Mouse (Mus musculus) midbrain, embryonic 13.5 days (tissue): ENCODE measurements around the gene Stra6. TPM values are rescaled to one million over a fixed set of nuclear protein-coding genes. Genes with fewer than 3 reads are reported as not detected.

Experiments used
- ATAC-seq: fragments of 200-750 bp; cut with Nextera tagmentation; 2 replicates; pipeline ENCODE4 v1.8.0; 2017; ENCODE audit warnings: mild to moderate bottlenecking, moderate TSS enrichment, moderate library complexity
- H3K27ac ChIP-seq: fragments of 300-500 bp; sonication (generic); 2 replicates; pipeline ENCODE4 v1.5.1; 2015; ENCODE audit warnings: inconsistent platforms, mild to moderate bottlenecking, moderate library complexity
- H3K27me3 ChIP-seq: fragments of 300-500 bp; sonication (generic); 2 replicates; pipeline ENCODE4 v1.6.1; 2015; ENCODE audit warnings: mild to moderate bottlenecking, inconsistent platforms
- H3K36me3 ChIP-seq: fragments of 300-500 bp; sonication (generic); 2 replicates; pipeline ENCODE4 v1.6.1; 2015; ENCODE audit warnings: mild to moderate bottlenecking, inconsistent platforms
- H3K4me1 ChIP-seq: fragments of 300-500 bp; sonication (generic); replicated peaks from 2 replicates; pipeline ENCODE4 v1.6.1; 2015; ENCODE audit warnings: inconsistent platforms
- H3K4me2 ChIP-seq: fragments of 300-500 bp; sonication (generic); replicated peaks from 2 replicates; pipeline ENCODE4 v1.6.1; 2015; ENCODE audit warnings: moderate library complexity, mild to moderate bottlenecking, inconsistent platforms
- H3K4me3 ChIP-seq: fragments of 300-500 bp; sonication (generic); replicated peaks from 2 replicates; pipeline ENCODE4 v1.5.1; 2015; ENCODE audit warnings: mild to moderate bottlenecking, inconsistent platforms
- H3K9ac ChIP-seq: fragments of 300-500 bp; sonication (generic); replicated peaks from 2 replicates; pipeline ENCODE4 v1.6.1; 2015; ENCODE audit warnings: mild to moderate bottlenecking, inconsistent platforms
- H3K9me3 ChIP-seq: fragments of 300-500 bp; sonication (generic); 2 replicates; pipeline ENCODE4 v1.6.1; 2016; ENCODE audit warnings: mild to moderate bottlenecking, inconsistent platforms
- WGBS: fragments of 180-500 bp; shearing (Covaris S2); methylation state at CpG from one replicate; pipeline ENCODE4 v1.1.7; 2015; 5-methylcytosine and 5-hydroxymethylcytosine counted together
- polyA plus RNA-seq: library from polyadenylated mRNA; unstranded; fragments of >200 nt; fragmentation: Nextera tagmentation; extraction: Ambion mirVana; gene quantifications from 2 replicates; pipeline ENCODE4 v1.2.1, GENCODE M21; 2015

Stra6 gene
- polyA plus RNA-seq, 1 experiment from 2014 or later = 9.9 TPM

GRCm38 (mm10) chr9:58162173-58162572 is 98.6 kb downstream of the Stra6 start:
- H3K4me3 ChIP-seq = no peak overlapping the region
- WGBS = 83% methylated on average over 3 of the region's 3 CpGs
- no peak for ATAC-seq
- H3K9ac ChIP-seq = no peak overlapping the region
- no peaks in the 10 kb centered on the region for H3K27me3 ChIP-seq
- H3K36me3 ChIP-seq = no peaks in the 10 kb centered on the region
- H3K4me1 ChIP-seq = peaks cover 14% of the 10 kb centered on the region
- no peak overlapping the region for H3K4me2 ChIP-seq
- no peak overlapping the region for H3K27ac ChIP-seq
- H3K9me3 ChIP-seq = no peaks in the 10 kb centered on the region

GRCm38 (mm10) chr9:58163146-58163545 is 99.6 kb downstream of the Stra6 start:
- Histone ChIP-seq H3K9me3 (no peaks in the 10 kb centered on the region), H3K27ac (no peak overlapping the region), H3K36me3 (no peaks in the 10 kb centered on the region), H3K9ac (no peak overlapping the region), H3K4me1 (peaks cover 9% of the 10 kb centered on the region), H3K4me2 (no peak overlapping the region), H3K4me3 (no peak overlapping the region), H3K27me3 (no peaks in the 10 kb centered on the region)
- 76% methylated on average over 5 of the region's 5 CpGs for WGBS
- ATAC-seq = no peak

- no peak overlapping the region for H3K4me3 ChIP-seq
- H3K4me2 ChIP-seq = no peak overlapping the region
- peaks cover 7% of the 10 kb centered on the region for H3K4me1 ChIP-seq
- ATAC-seq = no peak
- no peaks in the 10 kb centered on the region for H3K9me3 ChIP-seq
- H3K36me3 ChIP-seq = no peaks in the 10 kb centered on the region
- WGBS = 85% methylated on average over 1 of the region's 1 CpGs
- no peaks in the 10 kb centered on the region for H3K27me3 ChIP-seq
- H3K9ac ChIP-seq = no peak overlapping the region
- H3K27ac ChIP-seq = no peak overlapping the region
These were observed 102.2 kb downstream of the Stra6 start for GRCm38 (mm10) chr9:58165779-58166178.

GRCm38 (mm10) chr9:58168880-58169279 is 105.3 kb downstream of the Stra6 start:
- Histone ChIP-seq H3K9ac (no peak overlapping the region), H3K4me3 (no peak overlapping the region), H3K4me2 (no peak overlapping the region), H3K36me3 (no peaks in the 10 kb centered on the region), H3K4me1 (peaks cover 7% of the 10 kb centered on the region), H3K27me3 (no peaks in the 10 kb centered on the region), H3K27ac (no peak overlapping the region), H3K9me3 (no peaks in the 10 kb centered on the region)
- WGBS = 69% methylated on average over 3 of the region's 3 CpGs
- no peak for ATAC-seq

- no peak for ATAC-seq
- Histone ChIP-seq H3K27ac (no peak overlapping the region), H3K4me3 (no peak overlapping the region), H3K4me2 (no peak overlapping the region), H3K36me3 (no peaks in the 10 kb centered on the region), H3K9me3 (no peaks in the 10 kb centered on the region), H3K9ac (no peak overlapping the region), H3K27me3 (no peaks in the 10 kb centered on the region), H3K4me1 (peaks cover 7% of the 10 kb centered on the region)
- 89% methylated on average over 6 of the region's 6 CpGs for WGBS
These were observed 105.8 kb downstream of the Stra6 start for GRCm38 (mm10) chr9:58169426-58169825.

GRCm38 (mm10) chr9:58172863-58173262 is 109.3 kb downstream of the Stra6 start:
- Histone ChIP-seq H3K4me1 (peaks cover 16% of the 10 kb centered on the region), H3K9me3 (no peaks in the 10 kb centered on the region), H3K4me3 (no peak overlapping the region), H3K36me3 (no peaks in the 10 kb centered on the region), H3K4me2 (no peak overlapping the region), H3K27me3 (no peaks in the 10 kb centered on the region), H3K27ac (no peak overlapping the region), H3K9ac (no peak overlapping the region)
- 66% methylated on average over 2 of the region's 2 CpGs for WGBS
- no peak for ATAC-seq

- ATAC-seq = peak; percentile 62
- 33% methylated on average over 5 of the region's 5 CpGs for WGBS
These were observed 111.2 kb downstream of the Stra6 start for GRCm38 (mm10) chr9:58174818-58175251.

GRCm38 (mm10) chr9:58175745-58176487 is 112.3 kb downstream of the Stra6 start:
- H3K4me2 ChIP-seq = no peak overlapping the region
- no peaks in the 10 kb centered on the region for H3K9me3 ChIP-seq
- no peaks in the 10 kb centered on the region for H3K36me3 ChIP-seq
- H3K4me1 ChIP-seq = peaks cover 9% of the 10 kb centered on the region; the same call in 1 of the 2 replicates
- ATAC-seq = no peak
- no peak overlapping the region; the same call in 1 of the 2 replicates for H3K27ac ChIP-seq
- WGBS = 47% methylated on average over 5 of the region's 5 CpGs
- no peak overlapping the region for H3K9ac ChIP-seq
- no peaks in the 10 kb centered on the region for H3K27me3 ChIP-seq
- H3K4me3 ChIP-seq = no peak overlapping the region

More at GRCm38 (mm10) chr9:58174818-58175251, 111.2 kb downstream of the Stra6 start:
- Histone ChIP-seq H3K9ac (no peak overlapping the region), H3K36me3 (no peaks in the 10 kb centered on the region), H3K27me3 (no peaks in the 10 kb centered on the region), H3K27ac (peak overlapping the region; percentile 39; the same call in 1 of the 2 replicates), H3K4me1 (peaks cover 9% of the 10 kb centered on the region; the same call in 1 of the 2 replicates), H3K4me3 (no peak overlapping the region), H3K9me3 (no peaks in the 10 kb centered on the region), H3K4me2 (no peak overlapping the region)

- no peak overlapping the region for H3K27ac ChIP-seq
- no peaks in the 10 kb centered on the region for H3K36me3 ChIP-seq
- H3K9ac ChIP-seq = no peak overlapping the region
- no peak overlapping the region for H3K4me3 ChIP-seq
- no peaks in the 10 kb centered on the region for H3K9me3 ChIP-seq
- WGBS = 47% methylated on average over 4 of the region's 4 CpGs
- ATAC-seq = no peak
- no peak overlapping the region for H3K4me2 ChIP-seq
- H3K4me1 ChIP-seq = peaks cover 9% of the 10 kb centered on the region; the same call in 1 of the 2 replicates
- no peaks in the 10 kb centered on the region for H3K27me3 ChIP-seq
These were observed 113.6 kb downstream of the Stra6 start for GRCm38 (mm10) chr9:58177165-58177564.

- Histone ChIP-seq H3K9ac (no peak overlapping the region), H3K4me3 (no peak overlapping the region), H3K27ac (no peak overlapping the region), H3K4me1 (peaks cover 9% of the 10 kb centered on the region; the same call in 1 of the 2 replicates), H3K9me3 (no peaks in the 10 kb centered on the region), H3K4me2 (no peak overlapping the region), H3K27me3 (no peaks in the 10 kb centered on the region), H3K36me3 (no peaks in the 10 kb centered on the region)
- ATAC-seq = no peak
- WGBS = 86% methylated on average over 2 of the region's 2 CpGs
These were observed 115.8 kb downstream of the Stra6 start for GRCm38 (mm10) chr9:58179390-58179789.

- Histone ChIP-seq H3K27me3 (no peaks in the 10 kb centered on the region), H3K9ac (no peak overlapping the region), H3K36me3 (no peaks in the 10 kb centered on the region), H3K9me3 (no peaks in the 10 kb centered on the region), H3K4me3 (no peak overlapping the region), H3K4me1 (0 out of 2 replicates have a peak, but pooled peaks cover 3% of the 10 kb centered on the region), H3K4me2 (no peak overlapping the region), H3K27ac (no peak overlapping the region)
- ATAC-seq = no peak
- 56% methylated on average over 6 of the region's 6 CpGs for WGBS
These were observed 120.9 kb downstream of the Stra6 start for GRCm38 (mm10) chr9:58184456-58184855.

- Histone ChIP-seq H3K36me3 (no peaks in the 10 kb centered on the region), H3K4me3 (no peak overlapping the region), H3K9me3 (no peaks in the 10 kb centered on the region), H3K4me2 (peak overlapping the region; percentile 65), H3K27me3 (peaks cover 55% of the 10 kb centered on the region), H3K27ac (peak overlapping the region; percentile 93; the same call in 1 of the 2 replicates), H3K9ac (no peak overlapping the region), H3K4me1 (peaks cover 47% of the 10 kb centered on the region)
- WGBS = 66% methylated on average over 9 of the region's 9 CpGs
- no peak for ATAC-seq
These were observed 130.6 kb downstream of the Stra6 start for GRCm38 (mm10) chr9:58194222-58194621.
